Mouse (Mus musculus) embryonic fibroblast, embryonic 13.5 days (primary cell): ENCODE measurements around the gene Fkbp2.

Experiments
- CTCF ChIP-seq: IDR thresholded peaks from 2 replicates; pipeline ENCODE4 v1.5.1; 2011; ENCODE audit warnings: mild to moderate bottlenecking, control low read depth, low read length, moderate library complexity, borderline replicate concordance; ENCODE audit not compliant: insufficient read depth
- POLR2A ChIP-seq: IDR thresholded peaks from 2 replicates; pipeline ENCODE4 v1.6.1; 2011; ENCODE audit warnings: low read depth, mild to moderate bottlenecking, control low read depth, low read length, moderate library complexity

DNA sequence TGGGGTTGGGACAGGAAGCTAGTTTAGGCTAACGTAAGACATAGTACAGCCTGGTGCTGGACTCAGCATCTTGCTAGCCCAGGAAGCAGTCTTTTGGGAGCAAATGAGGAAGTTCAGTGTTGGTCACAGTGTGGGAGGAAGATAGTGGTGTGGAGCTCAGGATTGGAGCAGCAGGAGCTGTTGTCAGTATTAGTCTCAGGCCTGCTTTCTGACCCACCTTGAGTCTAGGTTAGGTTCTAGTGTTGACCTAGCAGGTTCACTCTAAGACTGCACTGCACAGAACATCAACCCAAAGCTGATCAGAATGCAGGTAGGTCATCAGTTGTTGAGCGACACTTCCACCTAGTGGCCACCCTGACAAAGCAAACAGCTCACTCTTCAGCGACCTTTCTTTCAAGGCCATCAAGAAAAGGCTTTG, 39.9 kb upstream of the Fkbp2 start:
- TF ChIP-seq CTCF (peak; percentile 60; the same call in 1 of the 2 replicates), POLR2A (no peak)
